Comparison of ENCODE assay signal across 8 mouse cellular contexts in genomic region chr3:142168863-142169521, GRCm38 (mm10). TPM values are rescaled to one million over a fixed set of nuclear protein-coding genes. Genes with fewer than 3 reads are reported as not detected.
A peak's percentile ranks its signal among the peaks of the same experiment; 100 is the strongest.
DNase-seq lines count a peak whose midpoint lies in the region; ATAC-seq and TF ChIP-seq lines count a peak whose summit lies in the region.

Bmpr1b (minus strand) TSS chr3:142169425.

- H3K9me3 ChIP-seq in forebrain, embryonic 15.5 days: no peaks in the 10 kb centered on the region
- no peaks in the 10 kb centered on the region for H3K9me3 ChIP-seq in heart, postnatal 0 days (replicated peaks; ENCODE audit: control insufficient read depth, low read length)
- no peaks in the 10 kb centered on the region for H3K9me3 ChIP-seq in liver, embryonic 15.5 days (replicated peaks)
- no peaks in the 10 kb centered on the region for H3K9me3 ChIP-seq in neural tube, embryonic 15.5 days (replicated peaks)

- H3K4me1 ChIP-seq in forebrain, embryonic 15.5 days: peaks cover 13% of the 10 kb centered on the region
- H3K4me1 ChIP-seq in heart, postnatal 0 days (ENCODE audit: control insufficient read depth, insufficient read depth): 0 out of 2 replicates have a peak, but pooled peaks cover 4% of the 10 kb centered on the region
- H3K4me1 ChIP-seq in liver, embryonic 15.5 days (replicated peaks): no peaks in the 10 kb centered on the region
- peaks cover 17% of the 10 kb centered on the region for H3K4me1 ChIP-seq in neural tube, embryonic 15.5 days

- H3K9ac ChIP-seq in forebrain, embryonic 15.5 days (replicated peaks): peak within 1 kb of the TSS; percentile 63
- H3K9ac ChIP-seq in heart, postnatal 0 days (replicated peaks; ENCODE audit: low read depth, low read length): no peak within 1 kb of the TSS
- H3K9ac ChIP-seq in liver, embryonic 15.5 days: no peak within 1 kb of the TSS
- peak within 1 kb of the TSS; percentile 67 for H3K9ac ChIP-seq in neural tube, embryonic 15.5 days (replicated peaks)

- H3K27ac ChIP-seq in forebrain, embryonic 15.5 days (replicated peaks): peak within 1 kb of the TSS; percentile 21; the same call in 1 of the 2 replicates
- no peak within 1 kb of the TSS for H3K27ac ChIP-seq in heart, postnatal 0 days (ENCODE audit: low read depth)
- no peak within 1 kb of the TSS for H3K27ac ChIP-seq in liver, embryonic 15.5 days (replicated peaks)
- peak within 1 kb of the TSS; percentile 66 for H3K27ac ChIP-seq in neural tube, embryonic 15.5 days (replicated peaks)

- H3K4me3 ChIP-seq in forebrain, embryonic 15.5 days: peak within 1 kb of the TSS; percentile 75
- peak within 1 kb of the TSS; percentile 47 for H3K4me3 ChIP-seq in heart, postnatal 0 days (ENCODE audit: low read depth, low read length)
- peak within 1 kb of the TSS; percentile 37 for H3K4me3 ChIP-seq in liver, embryonic 15.5 days (replicated peaks)
- peak within 1 kb of the TSS; percentile 70 for H3K4me3 ChIP-seq in neural tube, embryonic 15.5 days (replicated peaks)

- peak within 1 kb of the TSS; percentile 97 for H3K4me2 ChIP-seq in forebrain, embryonic 15.5 days (replicated peaks)
- H3K4me2 ChIP-seq in heart, postnatal 0 days (ENCODE audit: low read depth, low read length): peak within 1 kb of the TSS; percentile 87
- peak within 1 kb of the TSS; percentile 63 for H3K4me2 ChIP-seq in liver, embryonic 15.5 days
- H3K4me2 ChIP-seq in neural tube, embryonic 15.5 days: peak within 1 kb of the TSS; percentile 99

- no peaks in the 10 kb centered on the region for H3K36me3 ChIP-seq in forebrain, embryonic 15.5 days
- H3K36me3 ChIP-seq in heart, postnatal 0 days (replicated peaks; ENCODE audit: control insufficient read depth, insufficient read depth, low read length): no peaks in the 10 kb centered on the region
- no peaks in the 10 kb centered on the region for H3K36me3 ChIP-seq in liver, embryonic 15.5 days (replicated peaks)
- no peaks in the 10 kb centered on the region for H3K36me3 ChIP-seq in neural tube, embryonic 15.5 days

- peaks cover 11% of the 10 kb centered on the region; the same call in 1 of the 2 replicates for H3K27me3 ChIP-seq in forebrain, embryonic 15.5 days
- peaks cover 69% of the 10 kb centered on the region for H3K27me3 ChIP-seq in heart, postnatal 0 days (ENCODE audit: control insufficient read depth, insufficient read depth, low read length)
- peaks cover 29% of the 10 kb centered on the region for H3K27me3 ChIP-seq in liver, embryonic 15.5 days
- peaks cover 10% of the 10 kb centered on the region; the same call in 1 of the 2 replicates for H3K27me3 ChIP-seq in neural tube, embryonic 15.5 days (replicated peaks)

- DNase-seq in layer of hippocampus, adult 11-12 months (ENCODE audit: low spot score): peak; percentile 17
- no peak for DNase-seq in layer of hippocampus, adult 9-10 months (ENCODE audit: low spot score)
- DNase-seq in heart, postnatal 0 days (ENCODE audit: low spot score): peak; percentile 64
- peak; percentile 63 to 83 for DNase-seq in kidney, postnatal 36 days
- DNase-seq in urinary bladder, postnatal 25 days (ENCODE audit: low spot score): peak; percentile 63

- under 1% methylated on average over 63 of the region's 65 CpGs for WGBS in forebrain, embryonic 15.5 days
- WGBS in heart, postnatal 0 days: under 1% methylated on average over 61 of the region's 65 CpGs
- 2% methylated on average over 62 of the region's 65 CpGs for WGBS in liver, embryonic 15.5 days (ENCODE audit: insufficient replicate concordance)
- WGBS in neural tube, embryonic 15.5 days: 0% methylated on average over 43 of the region's 65 CpGs

- peak; percentile 93 for ATAC-seq in forebrain, embryonic 15.5 days (replicated peaks)
- ATAC-seq in heart, postnatal 0 days (ENCODE audit: insufficient read depth, low read depth): peak; percentile 81
- no peak for ATAC-seq in liver, embryonic 15.5 days (ENCODE audit: insufficient read depth)
- ATAC-seq in neural tube, embryonic 15.5 days (ENCODE audit: low FRiP score): peak; percentile 92

- TF ChIP-seq EP300 in heart, postnatal 0 days (IDR thresholded peaks at IDR 0.05; ENCODE audit: low read depth): no peak

- peak; percentile 34; the same call in 1 of the 2 replicates for TF ChIP-seq CTCF in heart, postnatal 0 days (IDR thresholded peaks at IDR 0.05; ENCODE audit: low read depth)

RNA-seq across cellular contexts. Expression of gene Bmpr1b, which starts in this region (rescaled TPM):
- 5.5 and 5.8 TPM in 2 replicates for polyA plus RNA-seq in forebrain, embryonic 15.5 days (2015; fragmentation: Nextera tagmentation; extraction: Ambion mirVana)
- total RNA-seq in heart, postnatal 0 days (2014; rRNA removed; ENCODE audit: low replicate concordance): 0.46 and 0.95 TPM in 2 replicates
- polyA plus RNA-seq in heart, postnatal 0 days (2015; fragmentation: Nextera tagmentation; extraction: Ambion mirVana): 0.11 and 0.21 TPM in 2 replicates
- 0.03 and 0.12 TPM in 2 replicates for polyA plus RNA-seq in liver, embryonic 15.5 days (2015; fragmentation: Nextera tagmentation; extraction: Ambion mirVana)
- polyA plus RNA-seq in neural tube, embryonic 15.5 days (2015; fragmentation: Nextera tagmentation; extraction: Ambion mirVana): 4.6 and 4.8 TPM in 2 replicates

Comparison
In these comparisons a context has a peak if more than half of its experiments do, and no peak if none do; other contexts are left out.
1. Peak in DNase-seq, ATAC-seq, H3K4me3 ChIP-seq and H3K4me2 ChIP-seq in heart, postnatal 0 days; RNA of the gene not detected or under 1 TPM.
2. H3K27ac ChIP-seq: peak in forebrain, embryonic 15.5 days (single experiment) and neural tube, embryonic 15.5 days (single experiment); none in heart, postnatal 0 days (single experiment) and liver, embryonic 15.5 days (single experiment).
3. H3K9ac ChIP-seq: peak in forebrain, embryonic 15.5 days (single experiment) and neural tube, embryonic 15.5 days (single experiment); none in heart, postnatal 0 days (single experiment) and liver, embryonic 15.5 days (single experiment).
4. Peak in every context shown above with its lines, with median percentiles within 50 percentile points of each other: H3K4me2 ChIP-seq and H3K4me3 ChIP-seq.